Mouse (Mus musculus) liver, embryonic 15.5 days (tissue): ENCODE measurements around the gene Ccdc190. TPM values are rescaled to one million over a fixed set of nuclear protein-coding genes. Genes with fewer than 3 reads are reported as not detected.

Source experiments
- ATAC-seq: fragments of 200-750 bp; cut with Nextera tagmentation; 2 replicates; pipeline ENCODE4 v1.8.0; 2017; ENCODE audit warnings: moderate number of reproducible peaks, mild to moderate bottlenecking, moderate library complexity; ENCODE audit not compliant: insufficient read depth
- H3K27ac ChIP-seq: fragments of 300-500 bp; sonication (generic); replicated peaks from 2 replicates; pipeline ENCODE4 v1.5.1; 2015; ENCODE audit warnings: mild to moderate bottlenecking, inconsistent platforms
- H3K27me3 ChIP-seq: fragments of 300-500 bp; sonication (generic); 2 replicates; pipeline ENCODE4 v1.6.1; 2015; ENCODE audit warnings: mild to moderate bottlenecking, inconsistent platforms
- H3K36me3 ChIP-seq: fragments of 300-500 bp; sonication (generic); replicated peaks from 2 replicates; pipeline ENCODE4 v1.6.1; 2015; ENCODE audit warnings: moderate library complexity, mild to moderate bottlenecking, inconsistent platforms
- H3K4me1 ChIP-seq: fragments of 300-500 bp; sonication (generic); replicated peaks from 2 replicates; pipeline ENCODE4 v1.6.1; 2015; ENCODE audit warnings: inconsistent platforms
- H3K4me2 ChIP-seq: fragments of 300-500 bp; sonication (generic); 2 replicates; pipeline ENCODE4 v1.6.1; 2015; ENCODE audit warnings: moderate library complexity, mild to moderate bottlenecking, inconsistent platforms
- H3K4me3 ChIP-seq: fragments of 300-500 bp; sonication (generic); replicated peaks from 2 replicates; pipeline ENCODE4 v1.5.1; 2015; ENCODE audit warnings: mild to moderate bottlenecking, inconsistent platforms
- H3K9ac ChIP-seq: fragments of 300-500 bp; sonication (generic); 2 replicates; pipeline ENCODE4 v1.6.1; 2015; ENCODE audit warnings: moderate library complexity, mild to moderate bottlenecking, inconsistent platforms
- H3K9me3 ChIP-seq: fragments of 300-500 bp; sonication (generic); replicated peaks from 2 replicates; pipeline ENCODE4 v1.6.1; 2016; ENCODE audit warnings: inconsistent platforms
- WGBS: fragments of 180-500 bp; shearing (Covaris S2); methylation state at CpG from one replicate; pipeline ENCODE4 v1.1.7; 2015; ENCODE audit warnings: mixed read lengths; ENCODE audit not compliant: insufficient replicate concordance; 5-methylcytosine and 5-hydroxymethylcytosine counted together
- polyA plus RNA-seq: library from polyadenylated mRNA; unstranded; fragments of >200 nt; fragmentation: Nextera tagmentation; extraction: Ambion mirVana; gene quantifications from 2 replicates; pipeline ENCODE4 v1.2.1, GENCODE M21; 2015

The Ccdc190 gene
- polyA plus RNA-seq, 1 experiment from 2014 or later = not detected

GRCm38 (mm10) chr1:169910751-169911150 lies 17.7 kb upstream of the Ccdc190 start:
- H3K36me3 ChIP-seq = no peaks in the 10 kb centered on the region
- H3K9ac ChIP-seq = no peak overlapping the region
- no peaks in the 10 kb centered on the region for H3K27me3 ChIP-seq
- H3K4me2 ChIP-seq = no peak overlapping the region
- H3K27ac ChIP-seq = no peak overlapping the region
- H3K4me3 ChIP-seq = no peak overlapping the region
- no peaks in the 10 kb centered on the region for H3K9me3 ChIP-seq
- H3K4me1 ChIP-seq = no peaks in the 10 kb centered on the region
- no peak for ATAC-seq
- 69% methylated on average over 7 of the region's 7 CpGs for WGBS

GRCm38 (mm10) chr1:169911526-169911925 lies 16.9 kb upstream of the Ccdc190 start:
- no peak overlapping the region for H3K4me3 ChIP-seq
- no peak overlapping the region for H3K27ac ChIP-seq
- H3K27me3 ChIP-seq = no peaks in the 10 kb centered on the region
- no peaks in the 10 kb centered on the region for H3K36me3 ChIP-seq
- H3K4me2 ChIP-seq = no peak overlapping the region
- ATAC-seq = no peak
- no peak overlapping the region for H3K9ac ChIP-seq
- H3K9me3 ChIP-seq = no peaks in the 10 kb centered on the region
- WGBS = 59% methylated on average over 6 of the region's 6 CpGs
- no peaks in the 10 kb centered on the region for H3K4me1 ChIP-seq

- H3K27me3 ChIP-seq = peaks cover 8% of the 10 kb centered on the region
- WGBS = 42% methylated on average over 7 of the region's 7 CpGs
- ATAC-seq = no peak
- H3K4me1 ChIP-seq = no peaks in the 10 kb centered on the region
- H3K9me3 ChIP-seq = no peaks in the 10 kb centered on the region
- no peak overlapping the region for H3K4me2 ChIP-seq
- no peaks in the 10 kb centered on the region for H3K36me3 ChIP-seq
- no peak overlapping the region for H3K9ac ChIP-seq
- H3K4me3 ChIP-seq = no peak overlapping the region
- no peak overlapping the region for H3K27ac ChIP-seq
Observed at GRCm38 (mm10) chr1:169916659-169917058, 11.8 kb upstream of the Ccdc190 start.

GRCm38 (mm10) chr1:169917115-169917796 lies 11.2 kb upstream of the Ccdc190 start:
- Histone ChIP-seq H3K9me3 (no peaks in the 10 kb centered on the region), H3K27ac (no peak overlapping the region), H3K4me1 (no peaks in the 10 kb centered on the region), H3K4me2 (no peak overlapping the region), H3K36me3 (no peaks in the 10 kb centered on the region), H3K27me3 (peaks cover 8% of the 10 kb centered on the region), H3K9ac (no peak overlapping the region), H3K4me3 (no peak overlapping the region)
- no peak for ATAC-seq
- WGBS = 39% methylated on average over 9 of the region's 9 CpGs

GRCm38 (mm10) chr1:169917998-169918397 lies 10.4 kb upstream of the Ccdc190 start:
- H3K36me3 ChIP-seq = no peaks in the 10 kb centered on the region
- ATAC-seq = no peak
- H3K4me2 ChIP-seq = no peak overlapping the region
- WGBS = 26% methylated on average over 4 of the region's 4 CpGs
- no peaks in the 10 kb centered on the region for H3K4me1 ChIP-seq
- H3K9me3 ChIP-seq = no peaks in the 10 kb centered on the region
- no peak overlapping the region for H3K4me3 ChIP-seq
- H3K27ac ChIP-seq = no peak overlapping the region
- H3K27me3 ChIP-seq = peaks cover 8% of the 10 kb centered on the region
- H3K9ac ChIP-seq = no peak overlapping the region

- H3K4me2 ChIP-seq = peak overlapping the region; percentile 4; the same call in 1 of the 2 replicates
- no peaks in the 10 kb centered on the region for H3K4me1 ChIP-seq
- H3K36me3 ChIP-seq = no peaks in the 10 kb centered on the region
- WGBS = 4% methylated on average over 11 of the region's 11 CpGs
- peak; percentile 28; the same call in 1 of the 2 replicates for ATAC-seq
- no peak overlapping the region for H3K27ac ChIP-seq
- no peaks in the 10 kb centered on the region for H3K9me3 ChIP-seq
- peaks cover 8% of the 10 kb centered on the region for H3K27me3 ChIP-seq
- no peak overlapping the region for H3K9ac ChIP-seq
- no peak overlapping the region for H3K4me3 ChIP-seq
Observed at GRCm38 (mm10) chr1:169919211-169919610, 9.2 kb upstream of the Ccdc190 start.

GRCm38 (mm10) chr1:169921710-169922211 lies 6.7 kb upstream of the Ccdc190 start:
- Histone ChIP-seq H3K4me3 (no peak overlapping the region), H3K9me3 (no peaks in the 10 kb centered on the region), H3K9ac (no peak overlapping the region), H3K27ac (no peak overlapping the region), H3K27me3 (peaks cover 8% of the 10 kb centered on the region), H3K4me2 (peak overlapping the region; percentile 34), H3K4me1 (no peaks in the 10 kb centered on the region), H3K36me3 (no peaks in the 10 kb centered on the region)
- 38% methylated on average over 8 of the region's 8 CpGs for WGBS
- no peak for ATAC-seq

GRCm38 (mm10) chr1:169924567-169924966 lies 3.9 kb upstream of the Ccdc190 start:
- 54% methylated on average over 2 of the region's 2 CpGs for WGBS
- Histone ChIP-seq H3K4me3 (no peak overlapping the region), H3K27me3 (peaks cover 8% of the 10 kb centered on the region), H3K9me3 (no peaks in the 10 kb centered on the region), H3K9ac (no peak overlapping the region), H3K36me3 (no peaks in the 10 kb centered on the region), H3K4me2 (no peak overlapping the region), H3K27ac (no peak overlapping the region), H3K4me1 (no peaks in the 10 kb centered on the region)
- ATAC-seq = no peak

GRCm38 (mm10) chr1:169927753-169928369 lies 587 bp upstream of the Ccdc190 start:
- WGBS = 57% methylated on average over 8 of the region's 8 CpGs
- ATAC-seq = no peak
- Histone ChIP-seq H3K27me3 (no peaks in the 10 kb centered on the region), H3K9me3 (no peaks in the 10 kb centered on the region), H3K9ac (no peak overlapping the region), H3K27ac (no peak overlapping the region), H3K36me3 (no peaks in the 10 kb centered on the region), H3K4me2 (no peak overlapping the region), H3K4me3 (no peak overlapping the region), H3K4me1 (no peaks in the 10 kb centered on the region)

GRCm38 (mm10) chr1:169931698-169932097 lies 3.2 kb downstream of the Ccdc190 start:
- no peak overlapping the region for H3K4me2 ChIP-seq
- no peak overlapping the region for H3K9ac ChIP-seq
- H3K4me1 ChIP-seq = no peaks in the 10 kb centered on the region
- WGBS = 60% methylated on average over 7 of the region's 7 CpGs
- H3K36me3 ChIP-seq = no peaks in the 10 kb centered on the region
- H3K4me3 ChIP-seq = no peak overlapping the region
- no peaks in the 10 kb centered on the region for H3K27me3 ChIP-seq
- H3K27ac ChIP-seq = no peak overlapping the region
- ATAC-seq = no peak
- H3K9me3 ChIP-seq = no peaks in the 10 kb centered on the region

- Histone ChIP-seq H3K9ac (no peak overlapping the region), H3K4me2 (no peak overlapping the region), H3K27ac (no peak overlapping the region), H3K27me3 (no peaks in the 10 kb centered on the region), H3K9me3 (no peaks in the 10 kb centered on the region), H3K36me3 (no peaks in the 10 kb centered on the region), H3K4me1 (no peaks in the 10 kb centered on the region), H3K4me3 (no peak overlapping the region)
- ATAC-seq = no peak
- WGBS = 58% methylated on average over 7 of the region's 7 CpGs
Observed at GRCm38 (mm10) chr1:169932122-169932746, 3.8 kb downstream of the Ccdc190 start.
